Comparison of ENCODE assay signal across 8 mouse cellular contexts in genomic region chr14:52257484-52258213, GRCm38 (mm10). TPM values are rescaled to one million over a fixed set of nuclear protein-coding genes. Genes with fewer than 3 reads are reported as not detected.
DNase-seq lines count a peak whose midpoint lies in the region; ATAC-seq and TF ChIP-seq lines count a peak whose summit lies in the region.

Gene Chd8 (minus strand): TSS chr14:52257780.

- H3K27me3 ChIP-seq in Patski = no peaks in the 10 kb centered on the region
- H3K27me3 ChIP-seq in hindbrain, embryonic 13.5 days = no peaks in the 10 kb centered on the region

- CTCF ChIA-PET in Patski (lab: Charles Lee) = interaction anchor here (1.0 to 2.6 kb wide), 6 partner anchors 10 to 73 kb away, joined by 3 to 9 read pairs (median 5); partner anchors contain the start of genes Rab2b and Tox4

- peak; percentile 81 for DNase-seq in Patski (ENCODE audit: low read depth, low spot score)
- DNase-seq in cerebellum, postnatal 14 days = peak; percentile 99
- peak; percentile 96 to 97 for DNase-seq in frontal cortex, postnatal 14 days (ENCODE audit: low spot score in 2 of 2)
- peak; percentile 98 to 99 for DNase-seq in layer of hippocampus, postnatal 36 days
- peak; percentile 98 for DNase-seq in lung, postnatal 36 days
- DNase-seq in retina, postnatal 1 day = peak; percentile 99
- DNase-seq in urinary bladder, adult 18-20 months (ENCODE audit: low spot score in 2 of 2) = peak; percentile 94 to 98

- POLR2A ChIA-PET in Patski (lab: Charles Lee) = interaction anchor here (0.9 to 1.6 kb wide), 2 partner anchors 13 to 18 kb away, joined by 3 to 11 read pairs; no protein-coding TSS in a partner anchor

- peak within 1 kb of the TSS; percentile 84 for H3K4me2 ChIP-seq in hindbrain, embryonic 13.5 days

- H3K4me3 ChIP-seq in hindbrain, embryonic 13.5 days = peak within 1 kb of the TSS; percentile 90

- H3K4me1 ChIP-seq in hindbrain, embryonic 13.5 days (replicated peaks) = peaks cover 23% of the 10 kb centered on the region

- in situ Hi-C loops in Patski (cut with MboI; ENCODE audit: low pct_unique_long_range_greater_than_20kb) = no loop called here

- H3K9me3 ChIP-seq in hindbrain, embryonic 13.5 days = no peaks in the 10 kb centered on the region

- peaks cover 12% of the 10 kb centered on the region for H3K36me3 ChIP-seq in hindbrain, embryonic 13.5 days

- TF ChIP-seq CTCF in Patski (IDR thresholded peaks at IDR 0.05) = peak; percentile 99

- peak; percentile 100 for ATAC-seq in Patski
- peak; percentile 100 for ATAC-seq in hindbrain, embryonic 13.5 days (ENCODE audit: low FRiP score)

- H3K27ac ChIP-seq in hindbrain, embryonic 13.5 days = peak within 1 kb of the TSS; percentile 96

- under 1% methylated on average over 54 of the region's 54 CpGs for WGBS in hindbrain, embryonic 13.5 days

- H3K9ac ChIP-seq in hindbrain, embryonic 13.5 days = peak within 1 kb of the TSS; percentile 92

RNA-seq across cellular contexts. Expression of gene Chd8, which starts in this region (rescaled TPM):
- 64.4 TPM for polyA plus RNA-seq in Patski (2021)
- 42.4 and 43.8 TPM in 2 replicates for polyA plus RNA-seq in hindbrain, embryonic 13.5 days (2015; fragmentation: Nextera tagmentation; extraction: Ambion mirVana)
- total RNA-seq in layer of hippocampus, postnatal 36 days (2021) = 100 to 1,000 TPM; 123 to 143 TPM

Comparison
In these comparisons a context has a peak if more than half of its experiments do, and no peak if none do; other contexts are left out.
1. Peak in every context shown above with its lines: DNase-seq, ATAC-seq, H3K4me3 ChIP-seq and H3K27ac ChIP-seq.